Mouse (Mus musculus): ENCODE measurements at regions not wholly inside any gene's neighbourhood (a gene's known extent, or its start where the extent isn't known, plus 50 kb on each side); places are given as distances from the start of the nearest gene placed in this dataset.

DNA sequence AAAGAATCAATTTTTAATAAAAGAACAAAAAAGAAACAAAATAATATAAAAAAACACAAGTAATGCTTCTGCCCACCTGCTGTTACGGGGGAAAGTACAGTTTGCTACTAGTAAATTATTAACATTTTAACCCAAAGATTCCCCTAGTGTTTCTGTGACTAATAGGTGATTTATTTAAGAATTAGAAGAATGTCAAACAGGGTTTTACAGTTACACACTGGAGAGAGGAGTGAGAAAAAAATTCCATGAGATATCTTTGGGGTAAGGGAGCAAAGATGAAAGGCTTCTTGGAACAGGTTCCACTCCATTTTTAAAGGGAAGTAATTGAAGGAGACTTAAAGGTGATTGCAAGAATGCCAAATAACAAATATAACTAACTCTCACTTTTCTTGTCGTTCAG, 58.4 kb upstream of the Shcbp1 start:
- Histone ChIP-seq H3K4me1 (ENCODE audit: insufficient read depth, low read length) (no peaks in the 10 kb centered on the region), H3K27me3 (ENCODE audit: insufficient read depth, low read length) (no peaks in the 10 kb centered on the region), H3K4me2 (ENCODE audit: low read depth, low read length, poor library complexity, severe bottlenecking) (no peak overlapping the region), H3K9ac (replicated peaks; ENCODE audit: low read length, poor library complexity, severe bottlenecking) (no peak overlapping the region), H3K27ac (ENCODE audit: low read depth, low read length) (no peak overlapping the region), H3K4me3 (ENCODE audit: low read depth, low read length) (no peak overlapping the region), H3K9me3 (ENCODE audit: low read length) (no peaks in the 10 kb centered on the region), H3K36me3 (ENCODE audit: insufficient read depth, low read length) (no peaks in the 10 kb centered on the region)
- ATAC-seq (ENCODE audit: low FRiP score) (no peak), DNase-seq (ENCODE audit: low spot score) (no peak)
- 77% methylated on average over 2 of the region's 2 CpGs for WGBS
- no peak for TF ChIP-seq CTCF (IDR thresholded peaks at IDR 0.05)

DNA sequence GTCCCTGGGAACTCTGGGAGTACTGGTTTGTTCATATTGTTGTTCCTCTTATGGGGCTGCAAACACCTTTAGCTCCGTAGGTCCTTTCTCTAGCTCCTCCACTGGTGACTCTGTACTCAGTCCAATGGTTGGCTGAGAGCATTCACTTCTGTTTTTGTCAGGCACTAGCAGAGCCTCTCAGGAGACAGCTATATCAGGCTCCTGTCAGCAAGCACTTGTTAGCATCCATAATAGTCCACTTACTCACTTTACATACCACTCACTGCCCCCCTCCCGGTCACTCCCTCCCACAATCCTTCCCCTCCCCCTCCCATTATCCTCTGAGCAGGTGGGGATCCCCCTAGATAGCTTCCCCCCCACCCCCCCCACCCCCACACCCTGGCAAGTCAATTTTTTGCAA, 57.3 kb upstream of the Shcbp1 start:
- 87% methylated on average over 2 of the region's 2 CpGs for WGBS
- H3K36me3 ChIP-seq (ENCODE audit: insufficient read depth, low read length), result no peaks in the 10 kb centered on the region
- no peak overlapping the region for H3K27ac ChIP-seq (ENCODE audit: low read depth, low read length)
- no peaks in the 10 kb centered on the region for H3K4me1 ChIP-seq (ENCODE audit: insufficient read depth, low read length)
- H3K4me2 ChIP-seq (ENCODE audit: low read depth, low read length, poor library complexity, severe bottlenecking), result no peak overlapping the region
- H3K4me3 ChIP-seq (ENCODE audit: low read depth, low read length), result no peak overlapping the region
- no peaks in the 10 kb centered on the region for H3K27me3 ChIP-seq (ENCODE audit: insufficient read depth, low read length)
- no peak for DNase-seq (ENCODE audit: low spot score)
- H3K9me3 ChIP-seq (ENCODE audit: low read length), result no peaks in the 10 kb centered on the region
- no peak for ATAC-seq (ENCODE audit: low FRiP score)
- no peak for TF ChIP-seq CTCF (IDR thresholded peaks at IDR 0.05)
- H3K9ac ChIP-seq (replicated peaks; ENCODE audit: low read length, poor library complexity, severe bottlenecking), result no peak overlapping the region

All from midbrain, postnatal 0 days (tissue).